Mouse (Mus musculus): ENCODE results near the gene Syt15.

DNA sequence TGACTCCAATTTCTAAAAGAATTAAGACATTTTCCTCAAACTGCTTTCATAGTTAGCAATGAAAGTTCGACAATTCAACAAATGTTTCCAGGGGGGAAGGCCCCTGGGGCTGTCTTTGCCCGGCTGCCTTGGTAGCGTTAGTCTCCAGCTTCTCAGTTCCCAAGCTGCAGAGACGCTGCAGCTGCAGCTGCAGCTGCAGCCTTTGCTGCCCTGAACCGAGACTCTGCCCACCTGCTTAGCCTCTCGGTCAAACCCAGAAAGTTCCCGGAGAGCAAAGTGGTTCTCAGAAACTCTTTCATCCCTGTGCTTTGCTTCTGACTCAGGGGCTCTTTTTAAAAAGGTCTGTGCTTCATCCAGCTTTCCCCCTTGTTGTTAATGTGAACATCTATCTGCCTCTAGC lies 12.9 kb downstream of the Syt15 start:
- TF ChIP-seq POLR2A (IDR thresholded peaks at IDR 0.05; ENCODE audit: borderline replicate concordance, insufficient read depth, low read length) (no peak), CTCF (IDR thresholded peaks at IDR 0.05; ENCODE audit: borderline replicate concordance, insufficient read depth, low read depth, low read length) (no peak)

Measured in cerebellum, adult 2 months (tissue).